Mouse (Mus musculus) spleen, adult 2 months (tissue): ENCODE measurements around the gene Slc12a1. TPM values are rescaled to one million over a fixed set of nuclear protein-coding genes. Genes with fewer than 3 reads are reported as not detected.

Source experiments
- DNase-seq, 2 experiments: peaks; one replicate each; pipeline versions ENCODE4 v3.0.0 to v3.0.0-alpha.2; 2012 to 2021; ENCODE audit warnings: low spot score in 2 of 2, low read depth in 1 of 2
- H3K27ac ChIP-seq: fragments of 200-500 bp; 2 replicates; pipeline ENCODE4 v1.5.1; 2012; ENCODE audit warnings: low read length, inconsistent platforms; ENCODE audit not compliant: insufficient read depth
- H3K27me3 ChIP-seq: fragments of 200-500 bp; 2 replicates; pipeline ENCODE4 v1.6.1; 2012; ENCODE audit warnings: mild to moderate bottlenecking, moderate library complexity, low read length, inconsistent platforms; ENCODE audit not compliant: control insufficient read depth, insufficient read depth
- H3K36me3 ChIP-seq: fragments of 200-500 bp; 2 replicates; pipeline ENCODE4 v1.6.1; 2012; ENCODE audit warnings: mild to moderate bottlenecking, low read length, inconsistent platforms; ENCODE audit not compliant: control insufficient read depth, insufficient read depth
- H3K4me1 ChIP-seq: fragments of 200-500 bp; 2 replicates; pipeline ENCODE4 v1.6.1; 2011; ENCODE audit warnings: inconsistent platforms; ENCODE audit not compliant: control insufficient read depth, insufficient read depth, insufficient read length
- H3K4me3 ChIP-seq: fragments of 200-500 bp; 2 replicates; pipeline ENCODE4 v1.5.1; 2011; ENCODE audit warnings: mild to moderate bottlenecking, inconsistent platforms; ENCODE audit not compliant: insufficient read depth, insufficient read length; ENCODE audit errors: extremely low read depth
- CTCF ChIP-seq: fragments of 200-500 bp; IDR thresholded peaks from 2 replicates; pipeline ENCODE4 v1.5.1; 2011; ENCODE audit warnings: mild to moderate bottlenecking, inconsistent platforms; ENCODE audit not compliant: insufficient read depth, insufficient read length, insufficient replicate concordance; ENCODE audit errors: extremely low read depth
- POLR2A ChIP-seq: fragments of 200-500 bp; IDR thresholded peaks from 2 replicates; pipeline ENCODE4 v1.6.1; 2011; ENCODE audit warnings: low read depth, low read length, inconsistent platforms
- WGBS: fragments of 180-500 bp; shearing (Covaris S2); methylation state at CpG from one replicate; pipeline ENCODE4 v1.1.7; 2018; 5-methylcytosine and 5-hydroxymethylcytosine counted together
- polyA plus RNA-seq: library from polyadenylated mRNA; depleted of rRNA; stranded (reverse); fragments of >200 nt; gene quantifications from 2 replicates; pipeline ENCODE4 v1.2.3, GENCODE M21; 2012

Gene Slc12a1
- polyA plus RNA-seq, 1 experiment: 0.02 TPM

GRCm38 (mm10) chr2:125125824-125126223 lies 26.5 kb upstream of the Slc12a1 start:
- Histone ChIP-seq H3K4me3 (no peak overlapping the region), H3K27ac (no peak overlapping the region), H3K4me1 (no peaks in the 10 kb centered on the region; the same call in 1 of the 2 replicates), H3K27me3 (no peaks in the 10 kb centered on the region), H3K36me3 (no peaks in the 10 kb centered on the region)
- no peak for TF ChIP-seq POLR2A
- TF ChIP-seq CTCF: no peak
- no peak for DNase-seq
- 42% methylated on average over 4 of the region's 4 CpGs for WGBS

GRCm38 (mm10) chr2:125126792-125127191 lies 25.5 kb upstream of the Slc12a1 start:
- H3K36me3 ChIP-seq: no peaks in the 10 kb centered on the region

GRCm38 (mm10) chr2:125134113-125134512 lies 18.2 kb upstream of the Slc12a1 start:
- Histone ChIP-seq H3K4me3 (no peak overlapping the region), H3K27me3 (peaks cover 2% of the 10 kb centered on the region; the same call in 1 of the 2 replicates), H3K4me1 (no peaks in the 10 kb centered on the region), H3K27ac (no peak overlapping the region), H3K36me3 (no peaks in the 10 kb centered on the region)
- no peak for TF ChIP-seq CTCF
- TF ChIP-seq POLR2A: no peak
- DNase-seq: no peak
- 50% methylated on average over 4 of the region's 4 CpGs for WGBS

More at GRCm38 (mm10) chr2:125126792-125127191, 25.5 kb upstream of the Slc12a1 start:
- TF ChIP-seq POLR2A (no peak), CTCF (no peak)
- 73% methylated on average over 3 of the region's 3 CpGs for WGBS
- Histone ChIP-seq H3K4me1 (no peaks in the 10 kb centered on the region; the same call in 1 of the 2 replicates), H3K27me3 (no peaks in the 10 kb centered on the region), H3K4me3 (no peak overlapping the region), H3K27ac (no peak overlapping the region)
- DNase-seq: no peak

GRCm38 (mm10) chr2:125135903-125136811 lies 16.1 kb upstream of the Slc12a1 start, which contains the start of gene Ctxn2:
Gene Ctxn2 (plus strand): TSS chr2:125136692.
- no peaks in the 10 kb centered on the region for H3K4me1 ChIP-seq
- H3K4me3 ChIP-seq: no peak within 1 kb of the TSS
- peak; percentile 9 to 20 for DNase-seq
- TF ChIP-seq POLR2A (no peak), CTCF (no peak)
- H3K27ac ChIP-seq: no peak within 1 kb of the TSS
- WGBS: 4% methylated on average over 39 of the region's 39 CpGs
- H3K36me3 ChIP-seq: no peaks in the 10 kb centered on the region
- peaks cover 2% of the 10 kb centered on the region; the same call in 1 of the 2 replicates for H3K27me3 ChIP-seq

- H3K27ac ChIP-seq: no peak overlapping the region
- H3K27me3 ChIP-seq: peaks cover 2% of the 10 kb centered on the region; the same call in 1 of the 2 replicates
- DNase-seq: no peak
- H3K36me3 ChIP-seq: no peaks in the 10 kb centered on the region
- H3K4me1 ChIP-seq: no peaks in the 10 kb centered on the region
- TF ChIP-seq POLR2A: no peak
- no peak for TF ChIP-seq CTCF
- no peak overlapping the region for H3K4me3 ChIP-seq
- WGBS: 34% methylated on average over 7 of the region's 7 CpGs
These were observed 15.5 kb upstream of the Slc12a1 start for GRCm38 (mm10) chr2:125136846-125137245.

GRCm38 (mm10) chr2:125142336-125142735 lies 10.0 kb upstream of the Slc12a1 start:
- Histone ChIP-seq H3K36me3 (no peaks in the 10 kb centered on the region), H3K4me3 (no peak overlapping the region), H3K4me1 (no peaks in the 10 kb centered on the region), H3K27me3 (no peaks in the 10 kb centered on the region), H3K27ac (no peak overlapping the region)
- no peak for TF ChIP-seq POLR2A
- no peak for TF ChIP-seq CTCF
- DNase-seq: no peak

- DNase-seq: no peak
- no peak overlapping the region for H3K4me3 ChIP-seq
- no peaks in the 10 kb centered on the region for H3K4me1 ChIP-seq
- H3K27me3 ChIP-seq: no peaks in the 10 kb centered on the region
- no peaks in the 10 kb centered on the region for H3K36me3 ChIP-seq
- H3K27ac ChIP-seq: no peak overlapping the region
- 90% methylated on average over 9 of the region's 9 CpGs for WGBS
- no peak for TF ChIP-seq POLR2A
- no peak for TF ChIP-seq CTCF
These were observed 2.0 kb downstream of the Slc12a1 start for GRCm38 (mm10) chr2:125154294-125154693.
